Mouse (Mus musculus): Measurements from ENCODE around the gene Tomm5. TPM values are rescaled to one million over a fixed set of nuclear protein-coding genes. Genes with fewer than 3 reads are reported as not detected.
"Not testable (repeated sequence)": the region's sequence is repeated elsewhere in the genome, so short reads cannot be mapped to it uniquely, and the experiment has no call there.

Gene Tomm5
- polyA plus RNA-seq, 1 experiment from 2014 or later: 411 TPM

GRCm38 (mm10) chr4:45108456-45109110, 669 bp upstream of the Tomm5 start:
- Histone ChIP-seq H3K4me3 (ENCODE audit: low read length) (no peak overlapping the region; the same call in 1 of the 2 replicates), H3K9ac (ENCODE audit: low read depth, low read length) (no peak overlapping the region; the same call in 1 of the 2 replicates)

DNA sequence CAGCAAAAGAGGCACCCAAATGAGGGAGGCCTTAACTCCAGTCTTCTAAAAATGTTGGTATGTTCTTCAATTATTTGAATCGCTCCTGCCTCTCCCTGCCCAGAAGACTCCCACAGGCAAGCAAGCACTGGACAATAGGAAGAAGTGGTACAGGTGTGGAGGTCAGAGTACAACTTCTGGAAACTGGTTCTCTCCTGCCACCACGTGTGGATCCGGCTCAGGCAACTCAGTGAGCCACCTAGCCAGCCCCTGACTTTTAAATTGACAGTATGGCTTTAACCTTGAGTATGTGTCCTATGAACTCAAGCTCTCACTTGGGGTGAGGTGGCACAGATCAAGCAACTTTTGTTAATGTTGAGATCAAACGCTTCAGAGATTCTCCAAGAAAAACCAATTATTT, 848 bp downstream of the Tomm5 start:
- H3K4me3 ChIP-seq (ENCODE audit: low read length): peak overlapping the region; percentile 96
- WGBS: 7% methylated on average over 4 of the region's 4 CpGs
- peak overlapping the region; percentile 78 for H3K27ac ChIP-seq (ENCODE audit: low read length)
- peak; percentile 43 for ATAC-seq
- H3K27me3 ChIP-seq (replicated peaks; ENCODE audit: control insufficient read depth, insufficient read depth, low read length): no peaks in the 10 kb centered on the region
- peak overlapping the region; percentile 98 for H3K9ac ChIP-seq (ENCODE audit: low read depth, low read length)
- peak overlapping the region; percentile 77 for H3K4me2 ChIP-seq (ENCODE audit: low read depth, low read length)
- H3K4me1 ChIP-seq (ENCODE audit: control insufficient read depth, insufficient read depth, low read length): peaks cover 13% of the 10 kb centered on the region
- H3K9me3 ChIP-seq (ENCODE audit: control insufficient read depth, low read length): no peaks in the 10 kb centered on the region
- peaks cover 3% of the 10 kb centered on the region; the same call in 1 of the 2 replicates for H3K36me3 ChIP-seq (ENCODE audit: control insufficient read depth, insufficient read depth, low read length)

More at GRCm38 (mm10) chr4:45108456-45109110, 669 bp upstream of the Tomm5 start:
- ATAC-seq: no peak
- H3K4me1 ChIP-seq (ENCODE audit: control insufficient read depth, insufficient read depth, low read length): peaks cover 13% of the 10 kb centered on the region
- H3K27ac ChIP-seq (ENCODE audit: low read length): no peak overlapping the region
- H3K9me3 ChIP-seq (ENCODE audit: control insufficient read depth, low read length): no peaks in the 10 kb centered on the region
- H3K27me3 ChIP-seq (replicated peaks; ENCODE audit: control insufficient read depth, insufficient read depth, low read length): no peaks in the 10 kb centered on the region
- H3K4me2 ChIP-seq (ENCODE audit: low read depth, low read length): 0 out of 2 replicates have a peak overlapping the region, but pooled peaks have one; percentile 2
- 68% methylated on average over 8 of the region's 8 CpGs for WGBS
- peaks cover 3% of the 10 kb centered on the region; the same call in 1 of the 2 replicates for H3K36me3 ChIP-seq (ENCODE audit: control insufficient read depth, insufficient read depth, low read length)

DNA sequence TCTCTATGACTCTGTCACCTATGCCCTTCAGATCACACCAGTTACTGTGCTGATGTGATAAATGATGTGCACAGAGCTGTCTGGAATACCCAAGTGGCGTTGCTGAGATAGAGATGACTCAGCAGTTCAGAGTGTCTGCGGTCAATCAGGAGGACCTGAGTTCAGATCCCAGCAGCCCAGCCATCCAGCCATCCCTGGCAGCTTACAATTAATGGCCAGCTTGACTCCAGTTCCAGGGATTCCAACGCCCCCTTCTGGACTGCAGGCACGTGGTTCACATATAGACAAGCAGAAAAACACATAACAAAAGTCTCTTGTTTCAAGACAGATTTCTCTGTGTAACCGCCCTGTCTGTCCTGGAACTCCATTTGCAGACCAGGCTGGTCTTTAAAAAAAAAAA, 1.5 kb downstream of the Tomm5 start:
- Histone ChIP-seq H3K9ac (ENCODE audit: low read depth, low read length) (peak overlapping the region; percentile 98), H3K36me3 (ENCODE audit: control insufficient read depth, insufficient read depth, low read length) (peaks cover 3% of the 10 kb centered on the region; the same call in 1 of the 2 replicates), H3K9me3 (ENCODE audit: control insufficient read depth, low read length) (no peaks in the 10 kb centered on the region), H3K4me3 (ENCODE audit: low read length) (peak overlapping the region; percentile 96), H3K4me1 (ENCODE audit: control insufficient read depth, insufficient read depth, low read length) (peaks cover 13% of the 10 kb centered on the region), H3K27ac (ENCODE audit: low read length) (no peak overlapping the region), H3K27me3 (replicated peaks; ENCODE audit: control insufficient read depth, insufficient read depth, low read length) (no peaks in the 10 kb centered on the region), H3K4me2 (ENCODE audit: low read depth, low read length) (peak overlapping the region; percentile 77)
- no peak for ATAC-seq
- 69% methylated on average over 5 of the region's 5 CpGs for WGBS

- Histone ChIP-seq H3K27ac (ENCODE audit: low read length) (no peak overlapping the region), H3K4me3 (ENCODE audit: low read length) (no peak overlapping the region), H3K36me3 (ENCODE audit: control insufficient read depth, insufficient read depth, low read length) (no peaks in the 10 kb centered on the region), H3K9ac (ENCODE audit: low read depth, low read length) (no peak overlapping the region), H3K9me3 (ENCODE audit: control insufficient read depth, low read length) (no peaks in the 10 kb centered on the region), H3K27me3 (replicated peaks; ENCODE audit: control insufficient read depth, insufficient read depth, low read length) (no peaks in the 10 kb centered on the region), H3K4me2 (ENCODE audit: low read depth, low read length) (no peak overlapping the region), H3K4me1 (ENCODE audit: control insufficient read depth, insufficient read depth, low read length) (no peaks in the 10 kb centered on the region)
- WGBS: 23% methylated on average over 7 of the region's 7 CpGs
- no peak for ATAC-seq
Observed at GRCm38 (mm10) chr4:45097198-45097872, 10.6 kb downstream of the Tomm5 start.

- WGBS: 35% methylated on average over 8 of the region's 8 CpGs
- Histone ChIP-seq H3K4me2 (ENCODE audit: low read depth, low read length) (peak overlapping the region; percentile 92), H3K9ac (ENCODE audit: low read depth, low read length) (peak overlapping the region; percentile 94), H3K4me1 (ENCODE audit: control insufficient read depth, insufficient read depth, low read length) (peaks cover 11% of the 10 kb centered on the region), H3K27ac (ENCODE audit: low read length) (peak overlapping the region; percentile 81), H3K9me3 (ENCODE audit: control insufficient read depth, low read length) (no peaks in the 10 kb centered on the region), H3K27me3 (replicated peaks; ENCODE audit: control insufficient read depth, insufficient read depth, low read length) (no peaks in the 10 kb centered on the region), H3K4me3 (ENCODE audit: low read length) (peak overlapping the region; percentile 89), H3K36me3 (ENCODE audit: control insufficient read depth, insufficient read depth, low read length) (no peaks in the 10 kb centered on the region)
- ATAC-seq: peak; percentile 9
Observed at GRCm38 (mm10) chr4:45084895-45085290, 23.0 kb downstream of the Tomm5 start.

GRCm38 (mm10) chr4:45084021-45084894, 23.7 kb downstream of the Tomm5 start, which contains the start of gene Fbxo10:
Fbxo10 (minus strand) TSS chr4:45084604.
- Histone ChIP-seq H3K27me3 (replicated peaks; ENCODE audit: control insufficient read depth, insufficient read depth, low read length) (no peaks in the 10 kb centered on the region), H3K36me3 (ENCODE audit: control insufficient read depth, insufficient read depth, low read length) (no peaks in the 10 kb centered on the region), H3K27ac (ENCODE audit: low read length) (peak within 1 kb of the TSS; percentile 81), H3K9ac (ENCODE audit: low read depth, low read length) (peak within 1 kb of the TSS; percentile 94), H3K9me3 (ENCODE audit: control insufficient read depth, low read length) (no peaks in the 10 kb centered on the region), H3K4me3 (ENCODE audit: low read length) (peak within 1 kb of the TSS; percentile 89), H3K4me1 (ENCODE audit: control insufficient read depth, insufficient read depth, low read length) (peaks cover 11% of the 10 kb centered on the region), H3K4me2 (ENCODE audit: low read depth, low read length) (peak within 1 kb of the TSS; percentile 92)
- WGBS: under 1% methylated on average over 76 of the region's 77 CpGs
- peak; percentile 96 for ATAC-seq

GRCm38 (mm10) chr4:45083487-45083886, 24.4 kb downstream of the Tomm5 start:
- WGBS: 6% methylated on average over 8 of the region's 8 CpGs
- Histone ChIP-seq H3K27me3 (replicated peaks; ENCODE audit: control insufficient read depth, insufficient read depth, low read length) (no peaks in the 10 kb centered on the region), H3K9me3 (ENCODE audit: control insufficient read depth, low read length) (no peaks in the 10 kb centered on the region), H3K4me1 (ENCODE audit: control insufficient read depth, insufficient read depth, low read length) (peaks cover 11% of the 10 kb centered on the region), H3K4me3 (ENCODE audit: low read length) (peak overlapping the region; percentile 89), H3K9ac (ENCODE audit: low read depth, low read length) (peak overlapping the region; percentile 94), H3K27ac (ENCODE audit: low read length) (no peak overlapping the region), H3K4me2 (ENCODE audit: low read depth, low read length) (peak overlapping the region; percentile 92), H3K36me3 (ENCODE audit: control insufficient read depth, insufficient read depth, low read length) (no peaks in the 10 kb centered on the region)
- ATAC-seq: no peak

- 63% methylated on average over 9 of the region's 9 CpGs for WGBS
- no peak overlapping the region for H3K4me3 ChIP-seq (ENCODE audit: low read length)
- H3K4me2 ChIP-seq (ENCODE audit: low read depth, low read length): peak overlapping the region; percentile 92; the same call in 1 of the 2 replicates
- ATAC-seq: no peak
- H3K27me3 ChIP-seq (replicated peaks; ENCODE audit: control insufficient read depth, insufficient read depth, low read length): no peaks in the 10 kb centered on the region
- H3K36me3 ChIP-seq (ENCODE audit: control insufficient read depth, insufficient read depth, low read length): no peaks in the 10 kb centered on the region
- H3K9me3 ChIP-seq (ENCODE audit: control insufficient read depth, low read length): no peaks in the 10 kb centered on the region
- peaks cover 11% of the 10 kb centered on the region for H3K4me1 ChIP-seq (ENCODE audit: control insufficient read depth, insufficient read depth, low read length)
- H3K27ac ChIP-seq (ENCODE audit: low read length): no peak overlapping the region
- no peak overlapping the region for H3K9ac ChIP-seq (ENCODE audit: low read depth, low read length)
Observed at GRCm38 (mm10) chr4:45082951-45083350, 25.0 kb downstream of the Tomm5 start.

DNA sequence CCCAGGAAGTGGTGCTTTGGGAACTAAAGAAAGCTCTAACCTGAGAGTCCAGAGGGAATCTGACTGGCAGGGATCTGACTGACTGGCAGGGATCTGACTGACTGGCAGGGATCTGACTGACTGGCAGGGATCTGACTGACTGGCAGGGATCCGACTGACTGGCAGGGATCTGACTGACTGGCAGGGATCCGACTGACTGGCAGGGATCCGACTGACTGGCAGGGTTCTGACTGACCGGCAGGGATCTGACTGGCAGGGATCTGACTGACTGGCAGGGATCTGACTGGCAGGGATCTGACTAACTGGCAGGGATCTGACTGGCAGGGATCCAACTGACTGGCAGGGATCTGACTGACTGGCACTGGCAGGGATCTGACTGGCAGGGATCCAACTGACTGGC, 26.9 kb downstream of the Tomm5 start:
- WGBS: 87% methylated on average over 4 of the region's 4 CpGs
- H3K4me2 ChIP-seq (ENCODE audit: low read depth, low read length); H3K27me3 ChIP-seq (replicated peaks; ENCODE audit: control insufficient read depth, insufficient read depth, low read length); H3K36me3 ChIP-seq (ENCODE audit: control insufficient read depth, insufficient read depth, low read length); H3K9me3 ChIP-seq (ENCODE audit: control insufficient read depth, low read length); H3K9ac ChIP-seq (ENCODE audit: low read depth, low read length); H3K27ac ChIP-seq (ENCODE audit: low read length); H3K4me3 ChIP-seq (ENCODE audit: low read length); ATAC-seq: not testable (repeated sequence)
- peaks cover 11% of the 10 kb centered on the region for H3K4me1 ChIP-seq (ENCODE audit: control insufficient read depth, insufficient read depth, low read length)
